Mouse (Mus musculus): Measurements from ENCODE around the gene Cfap57. TPM values are rescaled to one million over a fixed set of nuclear protein-coding genes. Genes with fewer than 3 reads are reported as not detected.

Cfap57 gene
- 0.42 and 0.49 TPM in 2 replicates for polyA plus RNA-seq (2015; fragmentation: Nextera tagmentation; extraction: Ambion mirVana)

DNA sequence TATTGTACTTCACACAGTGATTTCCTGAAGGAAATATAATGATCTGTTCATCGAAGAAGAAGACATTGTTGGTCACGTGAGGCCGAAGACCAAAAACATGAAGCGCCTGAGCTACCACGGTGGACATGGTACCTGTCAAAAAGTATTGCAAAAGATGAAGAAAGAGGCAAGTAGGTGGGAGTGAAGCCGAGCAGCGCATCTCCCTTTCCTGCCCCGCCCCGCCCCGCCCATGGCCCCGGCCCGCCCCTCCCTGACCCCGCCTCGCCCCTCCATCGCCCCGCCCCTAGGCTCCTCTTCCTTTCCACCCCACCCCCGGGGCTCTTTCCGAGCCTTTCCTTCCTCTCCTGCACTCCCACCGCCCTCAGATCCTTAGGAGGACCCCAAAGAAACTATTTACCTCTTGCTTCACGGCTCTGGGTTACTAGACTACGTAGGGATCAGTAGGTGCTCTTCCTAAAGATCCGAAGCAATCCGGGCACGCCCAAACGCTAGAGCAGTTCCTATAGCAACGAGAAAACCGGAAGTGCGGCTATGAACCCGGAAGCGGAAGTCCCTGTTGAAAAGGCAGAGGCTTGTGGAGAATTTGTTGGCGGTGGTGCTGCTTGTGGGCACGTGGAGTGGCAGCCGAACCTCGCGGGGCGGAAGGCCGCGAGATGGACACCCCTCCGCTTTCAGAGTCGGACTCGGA, at the start of gene Cfap57, which contains the start of gene Ebna1bp2:
Cfap57 (minus strand) TSS at position 499 of the 688 bp plus-strand sequence.
Ebna1bp2 (plus strand) TSS at position 521 of the 688 bp plus-strand sequence.

DNA sequence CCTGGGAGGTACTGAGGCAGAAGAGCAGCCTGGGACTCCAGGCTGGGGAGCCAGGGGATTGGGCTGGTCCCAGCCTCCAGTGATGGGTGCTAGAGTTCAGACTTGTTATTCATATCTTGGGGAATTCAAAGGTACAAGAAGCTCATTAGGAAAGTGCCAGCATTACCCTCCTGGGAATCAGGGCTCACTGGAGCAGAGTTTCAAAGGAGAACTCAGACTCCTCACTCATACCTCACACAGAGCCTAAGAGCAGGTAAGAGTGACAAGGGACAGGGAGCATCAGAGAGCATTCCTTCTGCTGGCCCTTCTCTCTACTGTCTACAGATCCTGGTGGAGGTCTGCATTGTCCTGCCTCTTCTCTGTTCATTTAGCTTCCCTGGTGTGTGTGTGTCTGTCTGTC, 38.1 kb upstream of the Cfap57 start, which contains the start of gene Olfr62:
Olfr62 (plus strand) TSS at position 301 of the 400 bp plus-strand sequence.

DNA sequence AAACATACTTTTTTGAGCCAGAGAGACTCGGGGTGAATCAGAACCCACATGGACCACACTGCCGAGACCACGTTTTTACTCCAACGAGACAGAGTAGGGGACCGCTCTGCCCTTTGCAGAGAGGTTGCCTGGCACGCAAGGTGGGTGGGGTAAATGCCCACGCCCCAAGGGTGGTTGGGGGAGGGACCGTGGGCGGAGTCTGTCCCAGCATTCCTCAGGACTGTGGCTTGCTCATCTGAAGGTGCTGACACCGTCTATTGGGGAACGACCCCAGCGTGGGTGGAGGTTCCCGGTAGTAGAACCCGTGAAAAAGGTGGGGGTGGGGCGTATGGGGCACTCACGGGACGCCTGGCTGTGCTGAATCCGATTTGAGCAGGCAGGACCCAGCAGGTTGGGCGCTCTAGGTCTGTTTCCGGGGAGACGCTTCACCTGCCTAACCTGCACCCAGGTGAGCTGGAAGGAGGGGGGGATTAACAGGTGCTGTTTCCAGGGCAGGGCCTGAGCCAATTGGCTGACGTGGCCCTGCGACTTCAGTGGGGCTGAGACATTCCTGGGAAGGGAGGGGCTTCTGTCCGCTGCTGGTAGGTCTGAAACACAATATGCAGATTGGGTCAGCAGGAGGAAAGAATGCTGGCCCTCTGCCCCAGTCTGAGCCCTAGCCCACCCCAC, 76.9 kb downstream of the Cfap57 start, which contains the start of gene Tmem125:
Tmem125 (minus strand) TSS at position 453 of the 669 bp plus-strand sequence.

DNA sequence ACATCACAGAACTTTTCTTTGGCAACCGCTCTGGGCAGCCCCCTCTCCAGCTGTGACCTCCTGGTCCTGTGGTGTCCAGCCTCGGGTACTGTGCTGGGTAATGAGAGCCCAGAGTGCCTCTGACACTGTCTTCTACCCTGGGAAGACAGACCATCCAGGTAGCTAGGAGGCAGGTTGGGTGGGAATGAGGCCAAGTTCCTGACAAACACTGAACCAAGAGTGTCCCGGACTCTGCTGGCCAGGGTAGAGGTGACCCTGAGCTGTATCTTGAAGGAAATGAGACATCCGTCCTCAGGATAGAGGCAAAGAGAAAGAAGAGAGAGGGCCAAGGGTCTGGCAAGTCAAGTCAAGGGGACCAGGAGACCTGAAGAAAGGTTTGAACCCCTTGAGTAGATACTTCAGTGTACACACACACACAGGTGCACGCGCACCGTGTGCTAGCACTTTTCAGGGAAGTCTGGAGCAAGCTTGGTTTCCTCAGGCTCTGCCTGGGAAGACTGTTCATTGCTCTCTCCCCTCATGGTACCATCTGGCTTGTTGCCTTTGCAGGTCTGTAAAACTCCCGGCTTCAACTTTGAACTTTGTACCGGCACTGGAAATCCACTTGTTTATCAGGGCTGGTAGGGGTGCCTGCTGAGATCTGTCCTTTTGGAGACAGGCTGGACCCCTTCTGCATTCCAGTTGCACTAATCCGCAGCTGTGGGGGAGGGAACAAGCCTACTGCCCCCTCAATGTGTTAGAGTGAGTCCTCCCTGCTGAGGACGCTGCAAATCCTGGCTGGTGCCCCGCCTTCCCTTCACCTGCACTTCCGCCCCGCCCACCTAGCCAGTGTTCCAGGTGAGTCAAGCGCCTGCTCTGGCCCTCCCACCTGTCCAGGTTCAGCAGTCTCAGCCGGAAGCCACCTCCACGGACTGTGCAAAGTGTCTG, 93.9 kb downstream of the Cfap57 start, which contains the start of gene 2610528J11Rik:
2610528J11Rik (plus strand) TSS at position 592 of the 927 bp plus-strand sequence.

Other genes starting within 250 kb of the Cfap57 start
- 4.8 and 4.9 TPM in 2 replicates for gene Szt2, start 211.5 kb downstream of the Cfap57 start, polyA plus RNA-seq (2015; fragmentation: Nextera tagmentation; extraction: Ambion mirVana)
- 82.2 and 89.1 TPM in 2 replicates for gene Med8, start 211.4 kb downstream of the Cfap57 start, polyA plus RNA-seq (2015; fragmentation: Nextera tagmentation; extraction: Ambion mirVana)
- gene Elovl1, start 192.7 kb downstream of the Cfap57 start, polyA plus RNA-seq (2015; fragmentation: Nextera tagmentation; extraction: Ambion mirVana) = 73.7 and 73.8 TPM in 2 replicates
- 154 and 163 TPM in 2 replicates for gene Cdc20, start 183.4 kb downstream of the Cfap57 start, polyA plus RNA-seq (2015; fragmentation: Nextera tagmentation; extraction: Ambion mirVana)
- 5.3 and 6.5 TPM in 2 replicates for gene Mpl, start 163.3 kb downstream of the Cfap57 start, polyA plus RNA-seq (2015; fragmentation: Nextera tagmentation; extraction: Ambion mirVana)
- gene Tie1, start 130.7 kb downstream of the Cfap57 start, polyA plus RNA-seq (2015; fragmentation: Nextera tagmentation; extraction: Ambion mirVana) = 15.2 and 16.1 TPM in 2 replicates
- gene 2610528J11Rik, start 93.8 kb downstream of the Cfap57 start, polyA plus RNA-seq (2015; fragmentation: Nextera tagmentation; extraction: Ambion mirVana) = 0.29 and 0.38 TPM in 2 replicates
- 0.24 and 0.28 TPM in 2 replicates for gene Tmem125, start 76.7 kb downstream of the Cfap57 start, polyA plus RNA-seq (2015; fragmentation: Nextera tagmentation; extraction: Ambion mirVana)
- 111 and 115 TPM in 2 replicates for gene Ebna1bp2, start within 50 bp of the Cfap57 start, polyA plus RNA-seq (2015; fragmentation: Nextera tagmentation; extraction: Ambion mirVana)
- gene Olfr62, start 38.2 kb upstream of the Cfap57 start, polyA plus RNA-seq (2015; fragmentation: Nextera tagmentation; extraction: Ambion mirVana) = not detected in 2 replicates
- gene Olfr1342, start 72.0 kb upstream of the Cfap57 start, polyA plus RNA-seq (2015; fragmentation: Nextera tagmentation; extraction: Ambion mirVana) = not detected in 2 replicates
- gene Olfr1341, start 82.7 kb upstream of the Cfap57 start, polyA plus RNA-seq (2015; fragmentation: Nextera tagmentation; extraction: Ambion mirVana) = not detected in 2 replicates
- gene Olfr1340, start 99.4 kb upstream of the Cfap57 start, polyA plus RNA-seq (2015; fragmentation: Nextera tagmentation; extraction: Ambion mirVana) = not detected in 2 replicates
- not detected in 2 replicates for gene Olfr1339, start 111.4 kb upstream of the Cfap57 start, polyA plus RNA-seq (2015; fragmentation: Nextera tagmentation; extraction: Ambion mirVana)
- not detected in 2 replicates for gene Olfr1338, start 138.0 kb upstream of the Cfap57 start, polyA plus RNA-seq (2015; fragmentation: Nextera tagmentation; extraction: Ambion mirVana)
- not detected in 2 replicates for gene Olfr1337, start 161.8 kb upstream of the Cfap57 start, polyA plus RNA-seq (2015; fragmentation: Nextera tagmentation; extraction: Ambion mirVana)
- gene Olfr1335, start 189.2 kb upstream of the Cfap57 start, polyA plus RNA-seq (2015; fragmentation: Nextera tagmentation; extraction: Ambion mirVana) = not detected in 2 replicates
- gene Olfr1333, start 215.5 kb upstream of the Cfap57 start, polyA plus RNA-seq (2015; fragmentation: Nextera tagmentation; extraction: Ambion mirVana) = not detected in 2 replicates
- gene Olfr1331, start 243.9 kb upstream of the Cfap57 start, polyA plus RNA-seq (2015; fragmentation: Nextera tagmentation; extraction: Ambion mirVana) = not detected in 2 replicates

All from spleen, postnatal 0 days (tissue).